Mouse (Mus musculus) olfactory bulb, adult 2 months (tissue): ENCODE data around the gene Col6a2.

Source experiments
- CTCF ChIP-seq: fragments of 200-500 bp; IDR thresholded peaks from 2 replicates; pipeline ENCODE4 v1.5.1; 2012; ENCODE audit warnings: low read depth, mild to moderate bottlenecking, low read length, moderate library complexity; ENCODE audit not compliant: insufficient read depth
- POLR2A ChIP-seq: fragments of 200-500 bp; IDR thresholded peaks from 2 replicates; pipeline ENCODE4 v1.6.1; 2012; ENCODE audit warnings: mild to moderate bottlenecking, low read depth, low read length, moderate library complexity; ENCODE audit not compliant: insufficient read depth

- TF ChIP-seq CTCF (no peak), POLR2A (no peak)
Observed at GRCm38 (mm10) chr10:76575374-76575773, 48.1 kb downstream of the Col6a2 start, which contains the start of gene Ftcd.
